Mouse (Mus musculus) bone marrow, adult 2 months (tissue): Measurements from ENCODE around the gene Avpi1.
A peak's percentile ranks its signal among the peaks of the same experiment; 100 is the strongest.

Source experiments
- CTCF ChIP-seq: fragments of 200-500 bp; IDR thresholded peaks from 2 replicates; pipeline ENCODE4 v1.5.1; 2011; ENCODE audit warnings: low read length, control low read depth; ENCODE audit not compliant: control insufficient read depth, insufficient read depth
- POLR2A ChIP-seq: fragments of 200-500 bp; IDR thresholded peaks from 2 replicates; pipeline ENCODE4 v1.6.1; 2011; ENCODE audit warnings: low read depth, mild to moderate bottlenecking, control low read depth, low read length, borderline replicate concordance; ENCODE audit not compliant: control insufficient read depth

DNA sequence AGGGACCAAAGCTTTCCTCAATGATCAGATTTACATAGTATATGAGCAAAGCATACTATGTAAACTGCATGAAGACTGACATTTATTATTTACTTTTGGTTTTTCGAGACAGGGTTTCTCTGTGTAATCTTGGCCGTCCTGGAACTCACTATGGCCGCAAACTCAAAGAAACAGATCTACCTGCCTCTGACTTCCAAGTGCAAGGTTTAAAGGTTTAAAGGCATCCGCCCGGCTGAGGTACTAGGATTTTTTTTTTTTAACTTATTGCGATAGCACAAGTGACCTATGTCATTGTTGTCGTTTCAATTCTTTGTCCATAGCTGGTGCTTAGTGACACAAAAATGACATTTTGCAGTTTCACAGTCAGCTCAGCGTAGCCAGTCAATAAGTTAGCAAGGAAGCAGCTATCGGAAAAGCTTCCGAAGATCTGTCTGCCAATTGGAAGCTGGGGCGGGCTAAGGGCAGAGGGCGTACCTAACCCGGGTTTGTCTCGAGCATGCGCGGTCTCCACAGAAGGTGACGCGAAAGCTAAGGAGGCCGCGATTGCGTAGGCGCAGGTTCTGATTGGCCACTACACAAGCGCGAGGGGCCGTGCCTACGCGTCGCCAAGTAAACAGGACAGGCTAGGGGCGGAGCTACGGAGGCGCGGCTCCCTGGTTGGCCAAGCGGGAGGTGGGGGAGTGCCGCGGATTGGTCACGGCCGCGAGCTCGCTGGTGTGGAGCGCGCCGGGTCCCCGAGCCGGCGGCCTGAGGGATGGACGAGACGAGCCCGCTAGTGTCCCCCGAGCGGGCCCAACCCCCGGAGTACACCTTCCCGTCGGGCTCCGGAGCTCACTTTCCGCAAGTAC, 38.9 kb downstream of the Avpi1 start, which contains the start of gene Pi4k2a:
- TF ChIP-seq CTCF (no peak), POLR2A (peak; percentile 56; the same call in 1 of the 2 replicates)
